Mouse (Mus musculus): ENCODE measurements around the gene Taf9.

DNA sequence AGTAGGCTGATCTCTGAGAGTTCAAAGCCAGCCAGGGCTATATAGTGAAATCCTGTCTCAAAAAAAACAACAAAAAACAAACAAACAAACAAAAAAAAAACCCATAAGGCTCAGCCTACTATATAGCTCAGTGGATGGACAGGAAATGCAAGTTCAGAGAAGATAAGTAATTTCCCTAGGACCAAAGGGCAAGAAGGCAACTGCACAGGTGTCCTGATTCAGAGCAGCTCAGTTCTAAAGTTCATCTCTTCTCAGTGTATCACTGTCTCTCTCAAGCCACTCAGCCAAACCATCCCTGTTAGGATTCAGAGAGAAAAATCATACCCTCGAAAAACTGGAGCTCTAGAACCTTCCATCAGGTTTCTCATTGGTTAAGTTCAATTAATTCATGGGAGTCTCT, 45.5 kb upstream of the Taf9 start:
- TF ChIP-seq CTCF (IDR thresholded peaks at IDR 0.05; ENCODE audit: borderline replicate concordance, insufficient read depth, low read length) (no peak), POLR2A (IDR thresholded peaks at IDR 0.05; ENCODE audit: low read depth, low read length) (no peak)
